Mouse (Mus musculus) c-Kit-positive CD71-negative TER-119-negative erythroid progenitor cells, embryonic 14.5 days (primary cell): ENCODE results near the gene Pou3f3.

Experiments used
- DNase-seq: peaks from one replicate; pipeline ENCODE4 v3.0.0-alpha.2; 2013; ENCODE audit warnings: low read depth

Pou3f3 gene

DNA sequence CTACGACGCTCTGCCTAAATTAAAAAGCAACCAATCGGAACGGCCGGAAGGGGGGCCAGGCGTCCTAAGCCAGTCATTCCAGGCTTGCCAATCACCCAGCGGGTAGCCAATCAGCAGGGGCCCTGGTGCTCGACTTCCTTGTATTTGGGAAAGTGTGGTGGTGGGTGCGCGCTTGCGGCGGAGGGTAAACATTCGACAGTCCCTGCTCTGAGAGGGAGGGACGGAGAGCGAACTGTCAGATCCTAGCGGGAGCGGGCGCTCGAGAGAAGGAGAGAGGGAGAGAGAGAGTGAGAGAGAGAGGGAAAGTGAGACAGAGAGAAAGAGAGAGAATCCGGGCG is at the start of gene Pou3f3:
Gene Pou3f3, plus strand, starts transcription at position 191 of the 338 bp plus-strand sequence.
- no peak for DNase-seq

DNA sequence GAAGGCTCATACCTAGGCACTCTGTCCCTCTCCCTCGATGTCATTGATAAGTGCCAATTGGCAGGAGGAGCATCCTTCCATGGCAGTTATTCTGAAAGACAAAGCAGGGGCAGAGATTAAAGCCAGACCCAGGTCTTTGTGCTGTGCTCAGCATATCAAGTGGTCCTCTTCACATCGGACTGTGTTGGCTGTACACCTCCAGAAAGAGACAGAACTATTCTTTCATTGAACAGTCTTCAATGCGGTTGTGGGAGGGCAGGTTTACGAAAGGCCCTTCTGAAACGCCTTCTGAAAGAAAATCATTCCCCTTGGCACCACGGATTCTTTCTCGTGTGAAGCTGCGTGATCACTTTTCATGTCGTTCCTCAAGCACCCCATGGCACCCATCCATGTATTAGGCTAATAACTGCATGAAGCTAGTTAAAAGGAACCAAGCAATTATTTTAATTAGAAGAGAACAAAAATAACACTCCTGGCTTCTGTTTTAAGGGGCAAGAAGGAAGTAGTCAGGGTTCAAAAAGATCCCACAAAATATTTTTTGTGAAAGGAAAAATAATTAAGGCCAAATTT is 47.1 kb upstream of the Pou3f3 start:
- DNase-seq: no peak

DNA sequence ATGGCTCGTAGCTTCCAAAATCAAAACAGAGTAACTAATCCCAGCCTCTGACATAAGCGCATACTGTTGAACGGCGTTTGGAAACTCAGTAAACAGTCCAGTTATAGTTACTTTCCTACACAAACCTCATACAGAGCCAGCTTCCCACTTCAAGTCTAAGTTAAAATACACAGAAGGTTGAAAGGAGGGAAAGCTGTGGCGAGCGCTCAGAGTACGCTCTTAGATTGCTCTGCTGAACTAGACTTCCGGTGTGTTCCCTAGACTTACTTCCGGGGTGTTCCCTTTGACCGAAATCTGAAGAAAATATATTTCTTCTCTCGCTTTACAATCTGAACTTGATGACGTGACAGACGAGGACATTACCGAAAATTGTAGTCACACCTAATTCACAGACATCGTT is 44.1 kb upstream of the Pou3f3 start:
- DNase-seq: no peak

- DNase-seq: no peak
Measured at GRCm38 (mm10) chr1:42667546-42667945, 28.0 kb upstream of the Pou3f3 start.

- DNase-seq: no peak
Measured at GRCm38 (mm10) chr1:42680673-42681072, 14.9 kb upstream of the Pou3f3 start.

DNA sequence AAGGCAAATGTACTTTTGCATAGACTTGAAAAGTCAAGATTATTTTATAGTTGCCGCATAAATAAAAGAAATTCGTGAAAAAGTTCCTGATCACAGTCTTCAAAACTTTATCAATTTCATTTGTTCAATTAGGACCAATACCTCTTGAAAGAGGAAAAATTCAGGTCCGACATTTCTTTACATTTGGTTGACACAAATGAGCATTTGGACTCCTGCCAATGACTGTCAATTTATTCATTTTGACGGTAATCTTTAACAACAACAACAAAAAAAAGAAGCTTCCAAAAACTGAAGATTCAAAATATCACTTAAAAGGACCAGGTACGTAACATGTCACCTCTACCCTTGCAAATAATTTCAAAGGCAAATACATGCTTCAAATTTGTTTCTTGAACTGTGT is 13.8 kb upstream of the Pou3f3 start:
- DNase-seq: no peak

DNA sequence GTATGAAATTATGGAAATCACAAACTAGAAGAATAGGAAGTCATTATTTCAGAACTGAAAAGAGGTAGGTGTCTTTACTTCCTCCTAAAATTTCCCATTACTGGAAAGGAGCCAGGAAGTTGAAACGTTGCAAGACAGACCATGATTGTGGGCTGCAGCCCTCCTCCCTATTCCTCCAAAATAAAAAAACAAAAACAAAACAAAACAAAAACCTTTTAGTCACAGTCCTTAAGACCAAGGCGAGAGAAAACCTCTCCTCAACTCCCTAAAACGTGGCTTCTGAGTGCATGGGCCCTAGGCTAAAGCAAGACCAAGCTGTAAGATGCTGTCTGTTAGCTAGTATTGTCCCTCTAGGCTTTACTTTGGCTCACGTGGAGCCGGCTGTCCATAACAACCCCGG is 11.7 kb upstream of the Pou3f3 start:
- DNase-seq: no peak

- DNase-seq: no peak
Measured at GRCm38 (mm10) chr1:42684345-42684744, 11.2 kb upstream of the Pou3f3 start.

DNA sequence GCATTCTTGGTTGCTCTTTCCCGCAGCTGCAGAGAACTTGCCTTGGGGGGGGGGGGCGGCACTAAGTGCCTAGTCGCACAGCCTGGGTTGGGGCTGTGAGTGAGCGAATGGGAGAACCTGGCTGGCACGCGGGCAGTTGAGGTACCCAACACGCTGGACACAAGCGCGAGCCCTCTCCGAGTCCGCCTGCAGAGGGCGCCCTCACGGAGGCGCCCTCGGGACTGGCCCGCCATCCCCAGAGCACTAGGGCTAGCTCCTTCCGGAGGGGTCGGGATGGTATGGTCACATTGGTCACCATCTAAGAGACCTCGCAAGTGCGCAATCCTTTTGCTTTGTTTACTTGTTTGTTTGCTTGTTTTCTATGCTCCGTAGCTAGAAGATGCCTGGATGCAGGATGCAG is 10.8 kb upstream of the Pou3f3 start:
- DNase-seq: no peak

GRCm38 (mm10) chr1:42685321-42685960 is 10.1 kb upstream of the Pou3f3 start:
- no peak for DNase-seq

GRCm38 (mm10) chr1:42686194-42687131 is 9.1 kb upstream of the Pou3f3 start:
- DNase-seq: no peak

- DNase-seq: no peak
Measured at GRCm38 (mm10) chr1:42687271-42687670, 8.3 kb upstream of the Pou3f3 start.

DNA sequence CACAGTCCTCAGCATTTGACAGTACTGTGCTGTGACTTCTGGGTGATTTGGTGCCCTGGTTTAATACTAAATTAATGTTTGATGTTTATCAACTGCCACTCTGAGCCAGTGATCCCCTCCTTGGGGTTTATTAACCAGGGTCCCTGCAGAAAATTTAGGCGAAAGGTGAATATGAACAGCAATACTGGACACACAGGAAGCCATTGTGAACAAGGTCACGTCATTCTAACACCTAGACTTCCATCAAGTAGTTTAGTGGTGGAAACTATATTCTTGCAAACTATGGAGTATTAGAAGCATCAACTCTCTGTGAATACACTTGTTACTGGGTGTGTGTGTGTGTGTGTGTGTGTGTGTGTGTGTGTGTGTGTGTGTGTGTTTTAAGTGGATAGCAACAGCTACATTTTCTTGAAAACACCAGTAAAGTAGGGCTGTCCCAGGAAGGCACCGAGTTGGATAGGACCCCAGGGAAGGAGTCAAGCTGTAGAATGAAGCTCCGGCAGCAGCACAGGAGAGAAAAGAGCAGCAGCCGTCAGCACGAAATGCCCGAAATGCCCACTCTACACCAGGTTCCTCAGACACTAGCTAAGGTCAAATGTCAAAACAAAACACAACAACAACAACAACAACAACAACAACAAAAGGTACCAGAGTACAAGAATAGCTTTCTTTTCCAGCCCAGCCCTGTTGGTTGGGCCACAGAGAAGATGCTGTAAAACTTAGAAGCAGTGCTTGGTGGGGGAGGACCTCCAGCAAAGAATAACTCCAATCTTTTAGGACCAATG is 7.6 kb upstream of the Pou3f3 start:
- no peak for DNase-seq

DNA sequence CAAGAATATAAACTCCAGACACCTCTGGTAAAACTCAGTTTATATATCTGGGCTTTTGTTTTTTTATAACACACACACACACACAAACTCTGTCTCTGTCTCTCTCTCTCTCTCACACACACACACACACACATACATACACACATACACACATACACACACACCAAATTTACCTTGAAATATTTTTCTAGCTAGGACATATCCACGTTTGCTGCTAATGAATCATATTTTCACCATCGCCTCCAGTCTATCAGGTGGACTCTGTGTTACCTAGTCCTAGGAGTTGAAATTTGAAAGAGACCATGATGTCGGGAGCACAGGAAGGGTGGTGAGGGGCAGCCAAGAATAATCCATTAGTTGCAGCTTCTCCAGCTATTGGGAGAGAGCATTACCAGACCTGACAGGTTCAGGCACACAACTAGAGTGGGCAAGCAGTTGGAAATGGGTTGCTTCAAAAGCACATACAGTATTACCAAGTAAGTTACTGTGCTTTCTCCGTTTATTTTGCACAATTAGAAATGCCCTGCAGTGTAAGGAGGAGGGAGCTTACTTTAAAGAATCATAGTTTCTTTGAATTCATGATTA is 6.9 kb upstream of the Pou3f3 start:
- DNase-seq: no peak

GRCm38 (mm10) chr1:42690024-42690575 is 5.5 kb upstream of the Pou3f3 start:
- no peak for DNase-seq

- no peak for DNase-seq
Measured at GRCm38 (mm10) chr1:42691202-42692170, 4.1 kb upstream of the Pou3f3 start.

- no peak for DNase-seq
Measured at GRCm38 (mm10) chr1:42692221-42692620, 3.3 kb upstream of the Pou3f3 start.

DNA sequence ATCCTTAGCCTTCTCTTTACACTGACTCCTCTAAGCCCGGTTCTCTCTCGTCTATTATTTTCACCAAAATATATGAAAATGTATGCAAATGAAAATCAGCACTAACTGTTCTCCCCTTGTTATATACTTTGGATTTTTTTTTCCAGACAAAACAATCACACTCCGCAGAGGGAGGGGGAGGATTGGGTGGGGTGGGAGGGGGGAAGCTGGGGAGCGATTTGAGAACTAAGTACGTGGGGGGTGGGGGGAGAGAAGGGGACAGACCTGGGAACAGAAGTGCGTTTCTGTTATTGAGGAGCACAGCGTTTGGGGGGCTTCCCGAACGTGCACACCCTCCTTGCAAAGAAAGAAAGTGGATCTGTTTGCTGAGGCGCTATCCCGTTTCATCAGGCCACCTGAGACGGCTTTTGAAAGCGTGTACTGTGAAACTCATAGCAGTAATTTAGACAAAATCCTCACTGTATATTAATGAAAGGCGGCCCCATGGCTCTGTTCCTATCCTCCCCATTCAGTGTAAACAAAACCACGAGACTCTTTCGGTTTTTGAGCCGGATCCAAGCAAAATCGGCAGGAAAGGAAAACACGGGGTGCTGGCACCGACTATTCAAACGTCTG is 2.4 kb upstream of the Pou3f3 start:
- no peak for DNase-seq

GRCm38 (mm10) chr1:42693852-42694251 is 1.7 kb upstream of the Pou3f3 start:
- DNase-seq: no peak

DNA sequence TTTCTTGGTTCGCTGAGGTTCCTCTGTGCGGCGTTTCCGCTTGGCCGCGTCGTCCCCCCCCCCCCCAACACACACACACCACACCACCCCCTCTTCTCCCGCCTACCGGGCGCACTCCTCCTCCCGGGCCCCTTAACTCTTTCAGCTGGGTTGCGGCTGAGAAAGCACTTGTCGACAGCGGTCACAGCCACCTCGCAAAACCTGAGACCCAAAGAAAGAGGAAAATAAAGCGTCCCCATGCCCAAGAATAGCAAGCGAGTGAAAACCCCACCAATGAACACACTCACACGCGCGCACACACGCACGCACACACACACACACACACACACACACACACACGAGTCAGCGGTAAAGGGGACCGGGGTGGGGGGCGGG is 1.3 kb upstream of the Pou3f3 start:
- no peak for DNase-seq
